Comparison of ENCODE assay signal across 22 mouse cellular contexts in the genomic region with DNA sequence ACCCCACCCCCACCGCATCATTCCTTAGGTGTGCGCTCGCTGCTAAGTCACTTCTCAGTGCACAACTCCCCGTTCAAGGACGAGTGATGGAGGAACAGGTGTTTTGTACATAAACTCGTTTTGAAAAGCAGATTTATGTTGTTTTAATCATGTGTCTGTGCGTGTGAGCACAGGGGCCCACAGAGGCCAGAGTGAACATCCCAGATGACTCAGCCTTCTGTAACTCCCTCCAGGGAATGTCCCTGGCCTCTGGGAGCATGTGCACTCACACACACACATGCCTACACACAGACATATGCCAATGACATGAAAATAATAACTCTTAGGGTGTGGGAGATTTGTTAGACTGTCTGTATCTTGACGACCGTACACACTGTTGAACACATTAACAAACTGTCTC.
DNase-seq lines count a peak whose midpoint lies in the region; TF ChIP-seq lines count a peak whose summit lies in the region.
"Had no signal": no experiment of that assay in that cellular context is flagged by ENCODE, and none has a peak within 500 bp of the region (broad histone marks: within the 10 kb centered on the region; RNA-seq: fewer than 3 reads in every experiment).

No protein-coding gene starts in this region.

- no peak overlapping the region for H3ac ChIP-seq in C2C12 (ENCODE audit: control insufficient read depth, insufficient read length, low read depth)

- H3K79me3 ChIP-seq in C2C12 (ENCODE audit: low read depth), result no peaks in the 10 kb centered on the region

- H3K79me2 ChIP-seq in C2C12 (ENCODE audit: control insufficient read depth, insufficient read depth), result no peaks in the 10 kb centered on the region

- TF ChIP-seq CTCF in C2C12 (IDR thresholded peaks at IDR 0.05; ENCODE audit: control insufficient read depth, insufficient read depth, insufficient read length), result no peak

- peak; percentile 59 for DNase-seq in heart, adult 11 months
- DNase-seq in heart, postnatal 36 days, result no peak
- DNase-seq in 3T3-L1 (ENCODE audit: low read depth, low spot score) (peak; percentile 59), NIH3T3 (ENCODE audit: low read depth) (peak; percentile 44)
- no peak for DNase-seq in lung, postnatal 14 days
- no peak for DNase-seq in gastrocnemius, postnatal 36 days
- DNase-seq: adrenal gland, adult 8-10 months; adrenal gland, postnatal 14 days; B cell, adult 2 months; cerebellum, adult 11 months; cerebellum, adult 18-20 months; cerebellum, adult 8-10 months; cerebellum, adult 9-11 months; cerebellum, postnatal 14 days; cerebellum, postnatal 36 days; embryo, embryonic 11 days had no signal

- H3K36me3 ChIP-seq in C2C12 (ENCODE audit: control insufficient read depth, insufficient read depth), result no peaks in the 10 kb centered on the region

- H3K4me3 ChIP-seq in C2C12 (ENCODE audit: insufficient read depth, poor library complexity, severe bottlenecking), result no peak overlapping the region
- H3K4me3 ChIP-seq: embryonic facial prominence, embryonic 13.5 days; embryonic facial prominence, embryonic 15.5 days; erythroblast, embryonic 14.5 days; forebrain, embryonic 10.5 days; forebrain, embryonic 12.5 days had no signal

- intact Hi-C loops in heart, postnatal 36 days (cut with DNase I), result loop anchor here (5.0 kb wide), 1 partner anchor 35 kb away; no protein-coding TSS in a partner anchor
- intact Hi-C loops in gastrocnemius, postnatal 36 days (cut with DNase I), result no loop called here

- no peaks in the 10 kb centered on the region for H3K27me3 ChIP-seq in C2C12 (ENCODE audit: control insufficient read depth, insufficient read depth, insufficient read length)
- H3K27me3 ChIP-seq: embryonic facial prominence, embryonic 13.5 days; embryonic facial prominence, embryonic 15.5 days; forebrain, embryonic 12.5 days had no signal

TF ChIP-seq in C2C12, 6 proteins besides CTCF, POLR2A, EP300 and RAD21:
- TF ChIP-seq MYOD1 (IDR thresholded peaks at IDR 0.05; ENCODE audit: control insufficient read depth, insufficient read length, low read depth) (peak; percentile 30), MAX (IDR thresholded peaks at IDR 0.05) (no peak), MYOG (IDR thresholded peaks at IDR 0.05; ENCODE audit: control insufficient read depth, extremely low read depth, insufficient read length) (no peak)

Comparison
In these comparisons a context has a peak if more than half of its experiments do, and no peak if none do; other contexts are left out.
1. DNase-seq: peak in heart, adult 11 months (single experiment), 3T3-L1 (single experiment) and NIH3T3 (single experiment); none in heart, postnatal 36 days (0 of 2), lung, postnatal 14 days (single experiment) and gastrocnemius, postnatal 36 days (0 of 2).